Mouse (Mus musculus) olfactory bulb, adult 2 months (tissue): Measurements from ENCODE around the gene Aurkaip1. TPM values are rescaled to one million over a fixed set of nuclear protein-coding genes. Genes with fewer than 3 reads are reported as not detected.
A peak's percentile ranks its signal among the peaks of the same experiment; 100 is the strongest.

Experiments used
- H3K27ac ChIP-seq: fragments of 200-500 bp; 2 replicates; pipeline ENCODE4 v1.5.1; 2012; ENCODE audit warnings: low read depth, low read length; ENCODE audit not compliant: insufficient read depth
- H3K4me1 ChIP-seq: fragments of 200-500 bp; 2 replicates; pipeline ENCODE4 v1.6.1; 2012; ENCODE audit warnings: low read length; ENCODE audit not compliant: control insufficient read depth, insufficient read depth
- H3K4me3 ChIP-seq: fragments of 200-500 bp; 2 replicates; pipeline ENCODE4 v1.5.1; 2012; ENCODE audit warnings: mild to moderate bottlenecking, low read depth, low read length, moderate library complexity; ENCODE audit not compliant: insufficient read depth
- CTCF ChIP-seq: fragments of 200-500 bp; IDR thresholded peaks from 2 replicates; pipeline ENCODE4 v1.5.1; 2012; ENCODE audit warnings: low read depth, mild to moderate bottlenecking, low read length, moderate library complexity; ENCODE audit not compliant: insufficient read depth
- POLR2A ChIP-seq: fragments of 200-500 bp; IDR thresholded peaks from 2 replicates; pipeline ENCODE4 v1.6.1; 2012; ENCODE audit warnings: mild to moderate bottlenecking, low read depth, low read length, moderate library complexity; ENCODE audit not compliant: insufficient read depth
- WGBS: fragments of 180-500 bp; shearing (Covaris S2); methylation state at CpG from one replicate; pipeline ENCODE4 v1.1.7; 2018; 5-methylcytosine and 5-hydroxymethylcytosine counted together
- polyA plus RNA-seq: library from polyadenylated mRNA; stranded (reverse); fragments of >200 nt; gene quantifications from 2 replicates; pipeline ENCODE4 v1.2.4, GENCODE M21; 2012; ENCODE audit warnings: low replicate concordance; ENCODE audit not compliant: missing spikeins, insufficient read depth, insufficient read length

Gene Aurkaip1
- polyA plus RNA-seq, 1 experiment: not detected

- H3K27ac ChIP-seq: peak overlapping the region; percentile 41; the same call in 1 of the 2 replicates
- H3K4me3 ChIP-seq: no peak overlapping the region
- no peak for TF ChIP-seq CTCF
- no peak for TF ChIP-seq POLR2A
- 58% methylated on average over 8 of the region's 8 CpGs for WGBS
- H3K4me1 ChIP-seq: peaks cover 38% of the 10 kb centered on the region
These were observed 7.4 kb downstream of the Aurkaip1 start for GRCm38 (mm10) chr4:155838187-155839153.

GRCm38 (mm10) chr4:155839483-155839910 is 8.4 kb downstream of the Aurkaip1 start, which contains the start of gene Mxra8:
Gene Mxra8, plus strand, starts transcription at chr4:155839680.
- TF ChIP-seq POLR2A: no peak
- no peak for TF ChIP-seq CTCF
- peak within 1 kb of the TSS; percentile 41; the same call in 1 of the 2 replicates for H3K27ac ChIP-seq
- H3K4me3 ChIP-seq: peak within 1 kb of the TSS; percentile 7; the same call in 1 of the 2 replicates
- H3K4me1 ChIP-seq: peaks cover 33% of the 10 kb centered on the region
- 21% methylated on average over 16 of the region's 16 CpGs for WGBS

- 37% methylated on average over 8 of the region's 8 CpGs for WGBS
These were observed 9.3 kb downstream of the Aurkaip1 start for GRCm38 (mm10) chr4:155840076-155841002.

GRCm38 (mm10) chr4:155841003-155841454 is 10.0 kb downstream of the Aurkaip1 start:
- TF ChIP-seq POLR2A (no peak), CTCF (no peak)
- H3K4me1 ChIP-seq: peaks cover 33% of the 10 kb centered on the region
- H3K4me3 ChIP-seq: peak overlapping the region; percentile 31
- WGBS: 3% methylated on average over 32 of the region's 32 CpGs
- no peak overlapping the region for H3K27ac ChIP-seq

More at GRCm38 (mm10) chr4:155840076-155841002, 9.3 kb downstream of the Aurkaip1 start:
- TF ChIP-seq CTCF (no peak), POLR2A (no peak)
- peak overlapping the region; percentile 31 for H3K4me3 ChIP-seq
- H3K4me1 ChIP-seq: peaks cover 33% of the 10 kb centered on the region
- no peak overlapping the region for H3K27ac ChIP-seq

- 55% methylated on average over 38 of the region's 38 CpGs for WGBS
- Histone ChIP-seq H3K4me1 (peaks cover 39% of the 10 kb centered on the region), H3K27ac (no peak overlapping the region), H3K4me3 (no peak overlapping the region)
- no peak for TF ChIP-seq CTCF
- no peak for TF ChIP-seq POLR2A
These were observed 10.7 kb downstream of the Aurkaip1 start for GRCm38 (mm10) chr4:155841651-155842270.

GRCm38 (mm10) chr4:155843231-155843630 is 12.2 kb downstream of the Aurkaip1 start:
- Histone ChIP-seq H3K4me1 (peaks cover 39% of the 10 kb centered on the region), H3K27ac (no peak overlapping the region), H3K4me3 (no peak overlapping the region)
- no peak for TF ChIP-seq POLR2A
- no peak for TF ChIP-seq CTCF
- 89% methylated on average over 5 of the region's 5 CpGs for whole genome bisulfite sequencing

GRCm38 (mm10) chr4:155846871-155847578 is 16.0 kb downstream of the Aurkaip1 start, which contains the start of gene Dvl1:
Gene Dvl1, plus strand, starts transcription at chr4:155847402.
- TF ChIP-seq CTCF: 0 out of 2 replicates have a peak, but pooled peaks have one; percentile 17
- TF ChIP-seq POLR2A: peak; percentile 92
- WGBS: 3% methylated on average over 64 of the region's 65 CpGs

More at GRCm38 (mm10) chr4:155846871-155847578, 16.0 kb downstream of the Aurkaip1 start, which contains the start of gene Dvl1:
- peak within 1 kb of the TSS; percentile 85 for H3K4me3 ChIP-seq
- peak within 1 kb of the TSS; percentile 22 for H3K27ac ChIP-seq
- H3K4me1 ChIP-seq: peaks cover 28% of the 10 kb centered on the region
